Mouse (Mus musculus) ES-Bruce4 (cell line): ENCODE data around the gene Crls1.

ENCODE experiments used
- CTCF ChIP-seq: IDR thresholded peaks from one replicate; pipeline ENCODE4 v1.8.1; 2011; ENCODE audit warnings: low read depth, low read length
- POLR2A ChIP-seq: IDR thresholded peaks from one replicate; pipeline ENCODE4 v1.8.1; 2011; ENCODE audit warnings: low read length; ENCODE audit not compliant: insufficient read depth

DNA sequence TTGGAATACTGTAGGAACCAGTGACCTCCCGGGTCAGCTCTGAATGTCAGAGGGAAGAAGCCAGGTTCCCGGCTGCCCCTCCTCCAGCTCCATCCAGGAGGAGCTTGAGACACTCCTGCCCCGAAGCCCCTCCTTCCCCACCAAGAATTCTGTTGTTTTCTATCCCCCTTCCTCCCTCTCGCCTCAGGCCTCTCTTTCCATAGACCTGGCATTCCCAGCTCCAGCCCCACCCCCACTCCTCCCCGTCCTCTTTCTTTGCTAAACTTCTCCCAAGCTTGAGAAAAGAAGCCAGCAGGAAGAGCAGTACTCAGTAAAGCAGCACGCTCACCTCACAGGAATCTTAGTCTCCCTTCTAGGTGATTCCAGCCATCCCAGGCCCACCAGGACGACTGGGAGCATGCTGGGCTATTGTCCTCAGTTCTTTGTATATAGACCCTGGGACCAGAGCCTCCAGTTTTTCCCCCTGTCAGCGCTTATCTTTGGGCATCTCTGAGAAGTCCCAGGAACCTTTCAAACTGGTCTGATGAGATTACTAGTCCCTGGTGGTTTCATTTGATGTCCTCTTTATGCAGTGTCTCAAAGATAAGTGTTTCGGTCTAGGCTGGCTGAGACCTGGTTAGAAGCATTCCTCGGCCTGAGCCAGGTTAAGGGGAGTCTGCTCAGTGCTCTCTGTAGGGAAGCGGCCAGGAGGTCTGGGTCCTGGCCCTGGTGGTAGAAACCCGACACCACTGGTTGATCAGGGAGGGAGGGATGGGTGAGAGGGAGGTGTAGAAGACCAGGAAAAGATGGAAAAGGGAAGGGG is 34.6 kb downstream of the Crls1 start, which contains the start of gene Lrrn4:
- TF ChIP-seq CTCF: no peak
- no peak for TF ChIP-seq POLR2A
